Mouse (Mus musculus) MEL (cell line): ENCODE measurements around the gene Mip.
"Not testable (repeated sequence)": the region's sequence is repeated elsewhere in the genome, so short reads cannot be mapped to it uniquely, and the experiment has no call there.

ENCODE experiments used
- CTCF ChIP-seq, 3 experiments: IDR thresholded peaks in 2 of 3; conservative IDR thresholded peaks in 1 of 3; 2 replicates each; pipeline ENCODE4 v1.5.1; 2011 to 2012; ENCODE audit warnings: low read length in 3 of 3, low read depth in 2 of 3, mild to moderate bottlenecking in 2 of 3, improper control_type of control experiment in 1 of 3, inconsistent platforms in 1 of 3, mixed read lengths in 1 of 3, moderate library complexity in 1 of 3; ENCODE audit not compliant: control insufficient read depth in 1 of 3, insufficient read depth in 1 of 3, poor library complexity in 1 of 3, severe bottlenecking in 1 of 3
- ETS1 ChIP-seq: IDR thresholded peaks from 2 replicates; pipeline ENCODE4 v1.6.1; 2012; ENCODE audit warnings: low read depth, mild to moderate bottlenecking, inconsistent platforms, low read length, improper control_type of control experiment, moderate library complexity
- GATA1 ChIP-seq: IDR thresholded peaks from 2 replicates; pipeline ENCODE4 v1.6.1; 2011; ENCODE audit warnings: low read depth, low read length, improper control_type of control experiment
- MAFK ChIP-seq: IDR thresholded peaks from 2 replicates; pipeline ENCODE4 v1.6.1; 2011; ENCODE audit warnings: low read depth, mild to moderate bottlenecking, low read length, improper control_type of control experiment, borderline replicate concordance
- MAZ ChIP-seq: IDR thresholded peaks from 2 replicates; pipeline ENCODE4 v1.6.1; 2012; ENCODE audit warnings: low read depth, mild to moderate bottlenecking, inconsistent platforms, low read length, improper control_type of control experiment
- NELFE ChIP-seq: IDR thresholded peaks from 2 replicates; pipeline ENCODE4 v1.6.1; 2011; ENCODE audit warnings: low read depth, low read length, improper control_type of control experiment
- POLR2A ChIP-seq, 2 experiments: IDR thresholded peaks; 2 replicates each; pipeline ENCODE4 v1.6.1; 2011 to 2012; ENCODE audit warnings: low read length in 2 of 2, mild to moderate bottlenecking in 2 of 2, control low read depth in 1 of 2, improper control_type of control experiment in 1 of 2, low read depth in 1 of 2, moderate library complexity in 1 of 2; ENCODE audit not compliant: control insufficient read depth in 1 of 2, insufficient read depth in 1 of 2, poor library complexity in 1 of 2
- RCOR1 ChIP-seq: IDR thresholded peaks from 2 replicates; pipeline ENCODE4 v1.6.1; 2012; ENCODE audit warnings: low read depth, mild to moderate bottlenecking, inconsistent platforms, low read length, improper control_type of control experiment
- TAL1 ChIP-seq: IDR thresholded peaks from 2 replicates; pipeline ENCODE4 v1.6.1; 2012; ENCODE audit warnings: mild to moderate bottlenecking, inconsistent platforms, low read length, moderate library complexity, mixed read lengths
- ZMIZ1 ChIP-seq: IDR thresholded peaks from 2 replicates; pipeline ENCODE4 v1.6.1; 2012; ENCODE audit warnings: low read depth, mild to moderate bottlenecking, inconsistent platforms, low read length, improper control_type of control experiment, moderate library complexity

- TF ChIP-seq CTCF (IDR thresholded peaks at IDR 0.05 in 2 of 3, conservative IDR thresholded peaks at IDR 0.05 in 1 of 3; ENCODE audit: control insufficient read depth in 1 of 3, insufficient read depth in 1 of 3, low read depth in 2 of 3, low read length in 3 of 3, poor library complexity in 1 of 3, severe bottlenecking in 1 of 3) = peak in 1 of 3 experiments; percentile 0; a peak in 1 of 6 replicates
- TF ChIP-seq POLR2A (IDR thresholded peaks at IDR 0.05; ENCODE audit: control insufficient read depth in 1 of 2, insufficient read depth in 1 of 2, low read depth in 1 of 2, low read length in 2 of 2, poor library complexity in 1 of 2); MAZ; RCOR1; NELFE; ZMIZ1; ETS1; TAL1; MAFK; GATA1: not testable (repeated sequence)
Observed at GRCm38 (mm10) chr10:128272819-128273439, 47.3 kb downstream of the Mip start.
